In the genomic region with DNA sequence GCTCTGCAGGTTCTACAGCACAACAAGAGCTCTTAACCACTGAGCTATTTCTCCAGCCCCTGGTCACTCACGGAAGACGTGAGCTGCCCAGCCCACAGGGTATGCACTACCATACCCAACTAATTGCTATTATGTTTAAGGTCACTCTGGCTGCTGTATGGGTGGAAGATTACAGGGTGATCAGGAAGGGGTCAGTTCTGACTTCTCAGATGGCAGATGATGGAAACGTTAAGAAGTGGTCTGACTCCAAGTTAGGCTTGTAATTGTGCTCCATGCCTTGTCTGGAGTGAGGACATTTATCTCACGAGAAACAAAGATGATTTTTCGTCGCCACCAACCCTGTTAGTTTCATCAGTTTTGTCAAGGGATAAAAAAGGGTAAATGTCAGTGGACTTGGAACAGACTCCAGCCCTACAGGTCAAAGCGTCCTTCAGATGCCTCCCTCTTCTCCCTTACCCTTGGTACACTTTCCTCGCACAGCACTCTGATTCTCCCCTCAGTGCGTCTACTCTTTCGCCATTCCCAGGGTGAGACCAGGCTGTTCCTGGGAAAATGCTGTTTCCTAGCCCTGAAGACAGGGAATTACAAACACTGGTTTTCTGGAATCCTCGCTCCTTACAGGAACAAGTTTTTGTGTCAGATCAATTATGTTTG, we compare ENCODE assay signal across 8 mouse cellular contexts. TPM values are rescaled to one million over a fixed set of nuclear protein-coding genes. Genes with fewer than 3 reads are reported as not detected.
A peak's percentile ranks its signal among the peaks of the same experiment; 100 is the strongest.
DNase-seq lines count a peak whose midpoint lies in the region; ATAC-seq and TF ChIP-seq lines count a peak whose summit lies in the region.

No protein-coding gene starts in this region.

- H3K9ac ChIP-seq in limb, embryonic 12.5 days (replicated peaks), result peak overlapping the region; percentile 78

- peak overlapping the region; percentile 67 for H3K4me2 ChIP-seq in limb, embryonic 12.5 days

- peaks cover 11% of the 10 kb centered on the region for H3K36me3 ChIP-seq in thymus, adult 2 months (ENCODE audit: control insufficient read depth, insufficient read depth, low read length)
- H3K36me3 ChIP-seq in limb, embryonic 12.5 days, result peaks cover 15% of the 10 kb centered on the region; the same call in 1 of the 2 replicates
- peaks cover 6% of the 10 kb centered on the region for H3K36me3 ChIP-seq in small intestine, adult 2 months (ENCODE audit: control insufficient read depth, insufficient read depth, low read length)

- 41% methylated on average over 11 of the region's 11 CpGs for WGBS in thymus, adult 2 months
- 7% methylated on average over 11 of the region's 11 CpGs for WGBS in limb, embryonic 12.5 days
- WGBS in small intestine, adult 2 months, result 13% methylated on average over 11 of the region's 11 CpGs

- TF ChIP-seq POLR2A in thymus, adult 2 months (IDR thresholded peaks at IDR 0.05; ENCODE audit: control insufficient read depth, extremely low read depth, insufficient read depth, low read length, poor library complexity), result no peak
- no peak for TF ChIP-seq POLR2A in small intestine, adult 2 months (IDR thresholded peaks at IDR 0.05; ENCODE audit: low read depth, low read length)

- H3K4me3 ChIP-seq in thymus, adult 2 months (ENCODE audit: control insufficient read depth, insufficient read depth, low read length), result no peak overlapping the region; the same call in 1 of the 2 replicates
- peak overlapping the region; percentile 62 for H3K4me3 ChIP-seq in limb, embryonic 12.5 days (replicated peaks)
- H3K4me3 ChIP-seq in small intestine, adult 2 months (ENCODE audit: low read depth, low read length), result peak overlapping the region; percentile 94

- peak; percentile 24 for DNase-seq in adrenal gland, postnatal 14 days
- DNase-seq in adrenal gland, adult 2 months, result no peak
- DNase-seq in thymus, postnatal 4 days, result peak; percentile 12
- no peak for DNase-seq in thymus, adult 2 months
- no peak for DNase-seq in ovary, postnatal 14 days (ENCODE audit: low spot score)
- DNase-seq in urinary bladder, postnatal 25 days (ENCODE audit: low spot score), result no peak

- no peak; the same call in 1 of the 2 replicates for ATAC-seq in limb, embryonic 12.5 days (ENCODE audit: insufficient number of reproducible peaks, insufficient read depth, low FRiP score, low TSS enrichment, low read depth)

- no peak for TF ChIP-seq CTCF in thymus, adult 2 months (IDR thresholded peaks at IDR 0.05; ENCODE audit: borderline replicate concordance, control insufficient read depth, extremely low read depth, insufficient read depth, low read length, poor library complexity)
- TF ChIP-seq CTCF in small intestine, adult 2 months (IDR thresholded peaks at IDR 0.05; ENCODE audit: extremely low read depth, insufficient read length, insufficient replicate concordance, low read depth, low read length), result no peak

- no peaks in the 10 kb centered on the region for H3K9me3 ChIP-seq in limb, embryonic 12.5 days

- H3K27ac ChIP-seq in thymus, adult 2 months (ENCODE audit: control insufficient read depth, insufficient read depth, low read length), result no peak overlapping the region
- peak overlapping the region; percentile 79 for H3K27ac ChIP-seq in limb, embryonic 12.5 days
- H3K27ac ChIP-seq in small intestine, adult 2 months (ENCODE audit: insufficient read depth, low read depth, low read length), result no peak overlapping the region

- no peaks in the 10 kb centered on the region for H3K27me3 ChIP-seq in thymus, adult 2 months (ENCODE audit: control insufficient read depth, insufficient read depth, low read length)
- H3K27me3 ChIP-seq in limb, embryonic 12.5 days, result no peaks in the 10 kb centered on the region
- no peaks in the 10 kb centered on the region for H3K27me3 ChIP-seq in small intestine, adult 2 months (ENCODE audit: control insufficient read depth, insufficient read depth, low read length)

- H3K4me1 ChIP-seq in thymus, adult 2 months (replicated peaks; ENCODE audit: control insufficient read depth, insufficient read depth, low read length), result peaks cover 6% of the 10 kb centered on the region
- peaks cover 8% of the 10 kb centered on the region for H3K4me1 ChIP-seq in limb, embryonic 12.5 days (replicated peaks)
- no peaks in the 10 kb centered on the region; the same call in 1 of the 2 replicates for H3K4me1 ChIP-seq in small intestine, adult 2 months (ENCODE audit: control insufficient read depth, insufficient read depth, insufficient read length, low read length)

RNA-seq across cellular contexts. Expression of a gene that starts 0.6 kb away (rescaled TPM):
- 33.6 and 33.7 TPM in 2 replicates for total RNA-seq in adrenal gland, postnatal 14 days (2021)
- 10 to 100 TPM; 24.3 to 27.8 TPM for total RNA-seq in adrenal gland, adult 2 months (2021)
- 2.9 TPM in 2 replicates for polyA plus RNA-seq in adrenal gland, adult 2 months (2012; rRNA removed)
- 9.1 and 12.1 TPM in 2 replicates for polyA plus RNA-seq in thymus, adult 2 months (2012; rRNA removed)
- polyA plus RNA-seq in limb, embryonic 12.5 days (2016; fragmentation: Nextera tagmentation; extraction: Ambion mirVana), result 35.6 and 40.2 TPM in 2 replicates
- 2.1 and 3.7 TPM in 2 replicates for polyA plus RNA-seq in small intestine, adult 2 months (2012; rRNA removed)

Comparison
In these comparisons a context has a peak if more than half of its experiments do, and no peak if none do; other contexts are left out.
1. DNase-seq: peak in adrenal gland, postnatal 14 days (single experiment) and thymus, postnatal 4 days (single experiment); none in adrenal gland, adult 2 months (single experiment), thymus, adult 2 months (single experiment), ovary, postnatal 14 days (single experiment) and urinary bladder, postnatal 25 days (single experiment).